Mouse (Mus musculus) forebrain, embryonic 13.5 days (tissue): ENCODE measurements around the gene Cyp2d12. TPM values are rescaled to one million over a fixed set of nuclear protein-coding genes. Genes with fewer than 3 reads are reported as not detected.
"Not testable (repeated sequence)": the region's sequence is repeated elsewhere in the genome, so short reads cannot be mapped to it uniquely, and the experiment has no call there.

Experiments used
- ATAC-seq: fragments of 200-750 bp; cut with Nextera tagmentation; 2 replicates; pipeline ENCODE4 v1.8.0; 2017
- H3K27ac ChIP-seq: fragments of 300-500 bp; sonication (generic); 2 replicates; pipeline ENCODE4 v1.5.1; 2015; ENCODE audit warnings: inconsistent platforms, mild to moderate bottlenecking, moderate library complexity
- H3K27me3 ChIP-seq: fragments of 300-500 bp; sonication (generic); 2 replicates; pipeline ENCODE4 v1.6.1; 2015; ENCODE audit warnings: mild to moderate bottlenecking, inconsistent platforms
- H3K36me3 ChIP-seq: fragments of 300-500 bp; sonication (generic); 2 replicates; pipeline ENCODE4 v1.6.1; 2015; ENCODE audit warnings: mild to moderate bottlenecking, inconsistent platforms; ENCODE audit not compliant: poor library complexity, severe bottlenecking
- H3K4me1 ChIP-seq: fragments of 300-500 bp; sonication (generic); 2 replicates; pipeline ENCODE4 v1.6.1; 2015; ENCODE audit warnings: inconsistent platforms
- H3K4me2 ChIP-seq: fragments of 300-500 bp; sonication (generic); 2 replicates; pipeline ENCODE4 v1.6.1; 2015; ENCODE audit warnings: inconsistent platforms, mild to moderate bottlenecking, moderate library complexity
- H3K4me3 ChIP-seq: fragments of 300-500 bp; sonication (generic); 2 replicates; pipeline ENCODE4 v1.5.1; 2015; ENCODE audit warnings: mild to moderate bottlenecking, inconsistent platforms
- H3K9ac ChIP-seq: fragments of 300-500 bp; sonication (generic); 2 replicates; pipeline ENCODE4 v1.6.1; 2015; ENCODE audit warnings: mild to moderate bottlenecking, inconsistent platforms
- H3K9me3 ChIP-seq: fragments of 300-500 bp; sonication (generic); replicated peaks from 2 replicates; pipeline ENCODE4 v1.6.1; 2016; ENCODE audit warnings: inconsistent platforms
- WGBS: fragments of 180-500 bp; shearing (Covaris S2); methylation state at CpG from one replicate; pipeline ENCODE4 v1.1.7; 2015; 5-methylcytosine and 5-hydroxymethylcytosine counted together
- polyA plus RNA-seq: library from polyadenylated mRNA; unstranded; fragments of >200 nt; fragmentation: Nextera tagmentation; extraction: Ambion mirVana; gene quantifications from 2 replicates; pipeline ENCODE4 v1.2.1, GENCODE M21; 2015

Gene Cyp2d12
- not detected in 2 replicates for polyA plus RNA-seq

DNA sequence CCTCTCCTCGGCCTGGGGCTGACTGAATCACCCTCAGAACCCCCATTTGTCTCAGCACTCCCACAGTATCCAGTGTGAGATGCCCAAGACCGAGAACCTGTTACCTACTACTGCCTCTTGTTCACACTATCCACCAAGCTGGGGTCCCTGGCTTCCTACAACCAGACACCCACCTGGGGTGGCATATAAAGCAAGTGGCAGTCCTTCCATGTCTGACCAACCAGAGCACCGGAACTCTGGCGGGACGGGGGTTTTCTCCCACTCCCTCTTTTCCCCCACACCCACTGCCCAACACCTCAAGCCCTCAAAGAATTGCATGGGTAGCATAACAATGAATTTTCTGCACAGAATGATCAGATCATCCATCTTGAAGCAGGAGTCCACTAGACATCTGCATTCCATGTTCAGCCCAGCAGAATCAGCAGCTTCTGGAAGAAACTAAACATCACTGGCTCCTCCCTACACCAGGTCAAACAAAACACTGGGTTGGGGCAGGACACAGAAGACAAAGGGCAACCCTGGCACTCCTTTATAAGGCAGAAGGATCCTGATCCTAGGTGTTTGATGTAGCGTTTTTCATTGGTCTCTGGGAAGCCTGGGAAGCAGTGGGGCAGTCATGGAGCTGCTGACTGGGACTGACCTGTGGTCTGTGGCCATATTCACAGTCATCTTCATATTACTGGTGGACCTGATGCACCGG is at the start of gene Cyp2d12:
TSS of gene Cyp2d12 (plus strand) at position 542 of the 700 bp plus-strand sequence.
- Histone ChIP-seq H3K9ac (no peak within 1 kb of the TSS), H3K27me3 (no peaks in the 10 kb centered on the region), H3K36me3 (no peaks in the 10 kb centered on the region), H3K4me2 (no peak within 1 kb of the TSS), H3K9me3 (peaks cover 8% of the 10 kb centered on the region), H3K4me3 (no peak within 1 kb of the TSS), H3K4me1 (no peaks in the 10 kb centered on the region), H3K27ac (no peak within 1 kb of the TSS)
- WGBS = 77% methylated on average over 7 of the region's 7 CpGs
- no peak for ATAC-seq

DNA sequence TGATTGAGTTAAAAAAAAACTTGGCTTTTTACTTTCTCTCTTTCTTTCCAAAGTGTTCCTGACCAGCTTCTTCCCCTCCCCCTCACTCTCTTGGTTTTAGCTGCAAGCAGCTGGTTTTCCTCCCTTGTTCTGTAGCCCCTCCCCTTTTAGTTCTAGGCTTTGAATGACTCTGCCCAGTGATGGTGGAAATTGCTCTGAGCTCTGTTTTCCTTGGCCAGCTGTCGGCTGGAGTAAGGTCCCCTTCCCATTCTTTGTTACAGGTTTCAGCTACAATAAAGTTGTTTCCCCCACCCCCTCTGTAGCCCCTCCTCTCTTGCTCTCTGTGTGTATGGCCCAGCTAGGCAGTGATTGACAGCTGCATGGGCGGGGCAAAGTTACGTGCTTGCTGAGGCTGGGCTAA is 47.9 kb upstream of the Cyp2d12 start:
- Histone ChIP-seq H3K27me3 (no peaks in the 10 kb centered on the region), H3K4me1 (no peaks in the 10 kb centered on the region), H3K9me3 (peaks cover 5% of the 10 kb centered on the region; the same call in 1 of the 2 replicates), H3K36me3 (no peaks in the 10 kb centered on the region), H3K4me2 (no peak overlapping the region), H3K9ac (no peak overlapping the region), H3K27ac (no peak overlapping the region), H3K4me3 (no peak overlapping the region)
- WGBS = 52% methylated on average over 3 of the region's 3 CpGs
- no peak for ATAC-seq

DNA sequence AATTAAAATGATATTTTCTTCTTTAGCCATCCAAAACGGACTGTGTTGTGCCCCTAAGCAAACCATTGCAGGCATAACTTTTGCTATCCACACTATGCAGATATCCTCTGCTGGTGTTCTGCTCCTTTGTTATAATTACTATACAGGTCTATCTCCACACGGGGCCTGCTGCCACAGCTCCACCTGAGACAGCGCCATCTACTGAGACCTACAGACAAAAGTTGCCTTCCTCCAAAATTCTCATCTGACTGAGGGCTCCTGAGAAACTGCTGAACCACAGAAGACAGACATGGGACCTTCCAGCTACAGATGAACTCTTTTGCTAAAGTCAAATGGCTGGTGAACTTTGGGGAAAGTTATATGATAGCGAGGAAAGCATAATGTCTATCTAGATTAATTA is 47.1 kb upstream of the Cyp2d12 start:
- not testable (repeated sequence) for H3K36me3 ChIP-seq, H3K4me3 ChIP-seq
- WGBS = 43% methylated on average over 4 of the region's 4 CpGs

DNA sequence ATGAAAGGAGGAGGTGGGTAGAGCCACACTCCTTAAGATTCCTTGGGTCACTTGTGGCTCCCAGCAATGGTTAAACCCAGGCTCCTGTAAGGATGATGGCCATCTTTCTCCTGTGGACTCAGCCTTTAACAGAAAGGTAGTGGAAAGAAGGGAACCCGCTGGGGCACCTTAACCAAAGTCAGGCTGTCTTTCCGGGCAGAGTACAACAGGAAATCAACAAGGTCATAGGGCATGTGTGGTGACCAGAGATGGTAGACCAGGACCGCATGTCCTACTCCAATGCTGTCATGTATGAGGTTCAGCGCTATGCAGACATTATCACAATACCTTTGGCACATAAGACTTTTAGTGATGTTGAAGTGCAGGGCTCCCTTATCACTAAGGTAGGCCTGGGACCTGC is 45.4 kb upstream of the Cyp2d12 start:
- ATAC-seq, H3K36me3 ChIP-seq, H3K9ac ChIP-seq, H3K27me3 ChIP-seq, H3K4me3 ChIP-seq, H3K4me1 ChIP-seq, H3K9me3 ChIP-seq, H3K4me2 ChIP-seq, H3K27ac ChIP-seq: not testable (repeated sequence)
- WGBS = 93% methylated on average over 4 of the region's 4 CpGs

More for the DNA sequence above, 47.1 kb upstream of the Cyp2d12 start:
- not testable (repeated sequence) for ATAC-seq, H3K4me2 ChIP-seq, H3K27me3 ChIP-seq, H3K4me1 ChIP-seq, H3K9ac ChIP-seq, H3K27ac ChIP-seq, H3K9me3 ChIP-seq

DNA sequence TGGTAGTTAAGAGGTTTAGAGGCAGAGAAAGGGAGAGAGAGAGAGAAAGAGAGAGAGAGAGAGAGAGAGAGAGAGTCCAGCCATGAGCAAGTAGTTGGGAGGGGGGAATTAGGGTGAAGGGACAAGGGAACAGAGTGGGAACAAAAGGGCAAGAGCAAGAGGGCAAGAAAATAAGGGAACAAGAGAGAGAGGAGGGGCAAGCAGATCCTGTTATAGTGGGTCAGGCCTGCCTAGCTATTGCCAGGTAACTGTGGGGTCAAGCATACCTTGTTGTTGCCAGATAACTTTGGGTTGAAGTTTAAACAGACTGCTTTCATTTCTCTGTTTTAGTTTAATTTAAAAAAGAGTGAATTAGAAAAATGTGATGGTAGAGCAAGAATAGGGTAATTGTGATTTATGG is 44.4 kb upstream of the Cyp2d12 start:
- ATAC-seq, H3K27ac ChIP-seq, H3K4me3 ChIP-seq, H3K9ac ChIP-seq, H3K4me1 ChIP-seq, H3K36me3 ChIP-seq, H3K9me3 ChIP-seq, H3K27me3 ChIP-seq, H3K4me2 ChIP-seq: not testable (repeated sequence)

DNA sequence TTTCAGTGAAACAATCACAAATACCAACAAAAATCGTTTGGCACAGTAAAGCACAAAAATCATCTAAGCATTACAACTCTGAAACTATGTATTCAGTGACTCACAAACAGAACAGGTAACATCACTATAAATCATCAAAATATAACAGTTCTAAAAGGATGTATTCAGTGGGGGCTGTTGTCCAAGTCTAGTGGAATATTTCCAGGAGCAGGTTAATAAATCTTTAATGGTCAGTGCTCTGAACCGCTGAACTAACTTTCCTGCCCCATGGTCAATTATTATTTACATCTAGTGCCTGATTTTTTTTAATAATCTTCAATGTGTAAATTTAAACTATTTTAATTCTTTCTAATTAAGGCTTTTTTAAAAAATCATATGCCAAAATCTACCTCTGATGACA is 42.8 kb upstream of the Cyp2d12 start:
- 82% methylated on average over 2 of the region's 2 CpGs for WGBS
- not testable (repeated sequence) for ATAC-seq, H3K27ac ChIP-seq, H3K9me3 ChIP-seq, H3K36me3 ChIP-seq, H3K9ac ChIP-seq, H3K4me1 ChIP-seq, H3K4me3 ChIP-seq, H3K27me3 ChIP-seq, H3K4me2 ChIP-seq

DNA sequence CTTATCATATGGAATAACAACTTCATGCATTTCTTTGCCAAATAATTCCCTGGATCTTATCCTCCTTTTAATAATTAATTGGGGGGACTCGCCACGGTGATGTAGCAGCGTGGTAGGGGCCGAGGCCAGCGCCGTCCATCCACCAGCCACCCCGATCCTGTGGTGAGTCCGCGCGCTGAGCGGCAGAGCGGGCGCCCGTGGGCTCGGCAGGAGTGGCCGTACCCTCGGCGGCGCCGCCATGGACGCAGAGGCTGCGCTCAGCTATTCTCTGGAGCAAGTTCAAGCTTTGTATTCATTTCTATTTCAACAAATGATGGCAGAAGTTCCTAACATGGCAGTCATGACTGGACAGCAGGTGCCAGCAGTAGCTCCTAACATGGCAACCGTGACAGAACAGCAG is 38.7 kb upstream of the Cyp2d12 start:
- not testable (repeated sequence) for H3K9ac ChIP-seq, H3K27me3 ChIP-seq, H3K9me3 ChIP-seq, ATAC-seq, H3K4me2 ChIP-seq, H3K27ac ChIP-seq, H3K4me3 ChIP-seq, H3K36me3 ChIP-seq, H3K4me1 ChIP-seq
- 92% methylated on average over 23 of the region's 23 CpGs for WGBS

DNA sequence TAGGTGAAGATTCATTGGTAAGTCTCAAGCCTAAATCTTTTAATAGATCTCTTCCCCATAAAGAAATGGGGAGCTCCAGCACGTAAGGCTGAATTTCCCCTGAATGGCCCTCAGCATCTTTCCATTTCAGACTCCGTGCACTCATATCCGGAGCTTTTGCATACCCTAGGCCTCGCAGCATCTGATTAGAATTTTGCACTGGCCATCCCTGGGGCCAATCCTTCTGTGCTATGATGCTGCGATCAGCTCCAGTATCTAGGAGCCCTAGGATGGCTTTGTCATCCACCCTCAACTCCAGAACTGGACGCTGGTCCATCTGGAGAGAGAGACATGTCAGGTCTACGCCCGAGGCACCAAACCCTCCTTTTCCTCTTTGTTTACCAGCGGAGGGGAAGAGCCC is 27.5 kb upstream of the Cyp2d12 start:
- H3K27ac ChIP-seq, H3K36me3 ChIP-seq, ATAC-seq, H3K4me3 ChIP-seq, H3K4me2 ChIP-seq, H3K9me3 ChIP-seq, H3K9ac ChIP-seq, H3K27me3 ChIP-seq, H3K4me1 ChIP-seq: not testable (repeated sequence)
- 86% methylated on average over 6 of the region's 9 CpGs for WGBS

DNA sequence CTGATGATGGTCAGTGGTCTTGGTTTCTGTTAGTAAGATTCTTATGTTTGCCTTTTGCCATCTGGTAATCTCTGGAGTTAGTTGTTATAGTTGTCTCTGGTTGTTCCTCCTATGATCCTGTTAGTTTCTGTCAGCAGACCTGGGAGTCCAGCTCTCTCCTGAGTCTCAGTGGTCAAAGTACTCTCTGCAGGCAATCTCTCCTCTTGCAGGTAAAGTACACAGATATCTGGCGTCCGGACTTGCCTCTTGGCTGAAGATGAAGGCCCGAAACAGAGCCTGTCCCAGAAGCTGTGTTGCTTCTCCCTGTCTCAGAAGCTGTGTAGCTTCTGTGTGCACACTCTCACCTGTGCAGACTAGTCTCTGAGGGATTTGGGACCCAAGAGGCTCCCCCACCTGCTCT is 22.2 kb upstream of the Cyp2d12 start:
- ATAC-seq = not testable (repeated sequence)

DNA sequence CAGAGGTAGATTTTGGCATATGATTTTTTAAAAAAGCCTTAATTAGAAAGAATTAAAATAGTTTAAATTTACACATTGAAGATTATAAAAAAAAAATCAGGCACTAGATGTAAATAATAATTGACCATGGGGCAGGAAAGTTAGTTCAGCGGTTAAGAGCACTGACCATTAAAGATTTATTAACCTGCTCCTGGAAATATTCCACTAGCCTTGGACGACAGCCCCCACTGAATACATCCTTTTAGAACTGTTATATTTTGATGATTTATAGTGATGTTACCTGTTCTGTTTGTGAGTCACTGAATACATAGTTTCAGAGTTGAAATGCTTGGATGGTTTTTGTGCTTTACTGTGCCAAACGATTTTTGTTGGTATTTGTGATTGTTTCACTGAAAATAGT is 11.9 kb upstream of the Cyp2d12 start:
- not testable (repeated sequence) for H3K4me3 ChIP-seq, H3K4me2 ChIP-seq
- 75% methylated on average over 3 of the region's 3 CpGs for WGBS

More for the DNA sequence above, 22.2 kb upstream of the Cyp2d12 start:
- H3K9me3 ChIP-seq, H3K4me2 ChIP-seq, H3K4me1 ChIP-seq, H3K4me3 ChIP-seq, H3K27me3 ChIP-seq, H3K9ac ChIP-seq, H3K36me3 ChIP-seq, H3K27ac ChIP-seq: not testable (repeated sequence)
- 91% methylated on average over 3 of the region's 3 CpGs for WGBS

DNA sequence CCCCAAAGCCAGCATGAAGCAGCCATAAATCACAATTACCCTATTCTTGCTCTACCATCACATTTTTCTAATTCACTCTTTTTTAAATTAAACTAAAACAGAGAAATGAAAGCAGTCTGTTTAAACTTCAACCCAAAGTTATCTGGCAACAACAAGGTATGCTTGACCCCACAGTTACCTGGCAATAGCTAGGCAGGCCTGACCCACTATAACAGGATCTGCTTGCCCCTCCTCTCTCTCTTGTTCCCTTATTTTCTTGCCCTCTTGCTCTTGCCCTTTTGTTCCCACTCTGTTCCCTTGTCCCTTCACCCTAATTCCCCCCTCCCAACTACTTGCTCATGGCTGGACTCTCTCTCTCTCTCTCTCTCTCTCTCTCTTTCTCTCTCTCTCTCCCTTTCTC is 10.3 kb upstream of the Cyp2d12 start:
- H3K9ac ChIP-seq, ATAC-seq, H3K4me2 ChIP-seq: not testable (repeated sequence)

More for the DNA sequence above, 11.9 kb upstream of the Cyp2d12 start:
- H3K4me1 ChIP-seq, ATAC-seq, H3K9ac ChIP-seq, H3K36me3 ChIP-seq, H3K27ac ChIP-seq, H3K9me3 ChIP-seq, H3K27me3 ChIP-seq: not testable (repeated sequence)

DNA sequence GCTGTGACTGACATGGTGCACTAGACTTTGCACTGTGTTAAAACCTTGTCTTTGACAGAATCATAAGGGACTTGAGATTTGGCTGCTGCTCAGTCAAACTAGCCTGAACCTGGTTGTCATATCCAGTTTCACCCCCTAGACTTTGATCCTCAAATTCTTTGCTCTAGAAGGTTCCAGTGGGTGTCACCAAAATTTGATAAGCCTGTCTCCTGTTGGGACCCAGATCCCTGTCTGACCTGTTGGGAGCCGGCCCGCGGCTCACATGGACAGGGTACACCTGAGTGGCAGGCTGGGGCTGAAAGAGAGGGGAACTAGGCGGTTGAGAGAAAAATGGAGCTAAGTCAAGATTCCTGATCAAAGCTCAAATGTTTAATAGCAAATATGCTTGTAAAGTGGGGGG is 7.1 kb upstream of the Cyp2d12 start:
- H3K36me3 ChIP-seq, H3K27me3 ChIP-seq, H3K27ac ChIP-seq, H3K9ac ChIP-seq, H3K4me3 ChIP-seq, H3K4me1 ChIP-seq, ATAC-seq, H3K4me2 ChIP-seq, H3K9me3 ChIP-seq: not testable (repeated sequence)
- 93% methylated on average over 4 of the region's 4 CpGs for WGBS

More for the DNA sequence above, 10.3 kb upstream of the Cyp2d12 start:
- not testable (repeated sequence) for H3K9me3 ChIP-seq, H3K4me1 ChIP-seq, H3K4me3 ChIP-seq, H3K36me3 ChIP-seq, H3K27ac ChIP-seq, H3K27me3 ChIP-seq

DNA sequence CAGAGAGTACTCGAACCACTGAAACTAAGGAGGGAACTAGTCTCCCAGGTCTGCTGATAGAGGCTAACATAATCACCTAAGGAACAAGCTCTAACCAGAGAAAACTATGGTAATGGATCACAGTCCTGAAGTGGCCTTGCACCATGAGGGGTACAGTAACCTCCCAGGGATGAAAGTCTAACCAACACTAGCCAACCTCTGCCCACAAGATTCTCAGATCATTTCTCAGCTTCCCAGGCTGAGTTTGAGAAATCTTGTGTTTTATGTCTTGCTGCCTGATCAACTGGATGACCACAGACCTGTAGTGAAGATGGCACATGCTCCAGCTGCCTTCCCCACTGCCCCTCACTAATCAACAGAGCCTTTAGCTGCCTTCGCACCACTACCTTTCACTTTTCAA is 1.7 kb upstream of the Cyp2d12 start:
- WGBS = 90% methylated on average over 2 of the region's 2 CpGs
- H3K27me3 ChIP-seq, ATAC-seq, H3K9me3 ChIP-seq, H3K4me2 ChIP-seq, H3K4me3 ChIP-seq, H3K27ac ChIP-seq, H3K36me3 ChIP-seq, H3K9ac ChIP-seq, H3K4me1 ChIP-seq: not testable (repeated sequence)
